Mouse (Mus musculus) spleen, adult 2 months (tissue): ENCODE measurements around the gene Sgca. TPM values are rescaled to one million over a fixed set of nuclear protein-coding genes. Genes with fewer than 3 reads are reported as not detected.
A peak's percentile ranks its signal among the peaks of the same experiment; 100 is the strongest.

Source experiments
- DNase-seq, 2 experiments: peaks; one replicate each; pipeline versions ENCODE4 v3.0.0 to v3.0.0-alpha.2; 2012 to 2021; ENCODE audit warnings: low spot score in 2 of 2, low read depth in 1 of 2
- H3K27ac ChIP-seq: fragments of 200-500 bp; 2 replicates; pipeline ENCODE4 v1.5.1; 2012; ENCODE audit warnings: low read length, inconsistent platforms; ENCODE audit not compliant: insufficient read depth
- H3K27me3 ChIP-seq: fragments of 200-500 bp; 2 replicates; pipeline ENCODE4 v1.6.1; 2012; ENCODE audit warnings: mild to moderate bottlenecking, moderate library complexity, low read length, inconsistent platforms; ENCODE audit not compliant: control insufficient read depth, insufficient read depth
- H3K36me3 ChIP-seq: fragments of 200-500 bp; 2 replicates; pipeline ENCODE4 v1.6.1; 2012; ENCODE audit warnings: mild to moderate bottlenecking, low read length, inconsistent platforms; ENCODE audit not compliant: control insufficient read depth, insufficient read depth
- H3K4me1 ChIP-seq: fragments of 200-500 bp; 2 replicates; pipeline ENCODE4 v1.6.1; 2011; ENCODE audit warnings: inconsistent platforms; ENCODE audit not compliant: control insufficient read depth, insufficient read depth, insufficient read length
- H3K4me3 ChIP-seq: fragments of 200-500 bp; 2 replicates; pipeline ENCODE4 v1.5.1; 2011; ENCODE audit warnings: mild to moderate bottlenecking, inconsistent platforms; ENCODE audit not compliant: insufficient read depth, insufficient read length; ENCODE audit errors: extremely low read depth
- CTCF ChIP-seq: fragments of 200-500 bp; IDR thresholded peaks from 2 replicates; pipeline ENCODE4 v1.5.1; 2011; ENCODE audit warnings: mild to moderate bottlenecking, inconsistent platforms; ENCODE audit not compliant: insufficient read depth, insufficient read length, insufficient replicate concordance; ENCODE audit errors: extremely low read depth
- POLR2A ChIP-seq: fragments of 200-500 bp; IDR thresholded peaks from 2 replicates; pipeline ENCODE4 v1.6.1; 2011; ENCODE audit warnings: low read depth, low read length, inconsistent platforms
- WGBS: fragments of 180-500 bp; shearing (Covaris S2); methylation state at CpG from one replicate; pipeline ENCODE4 v1.1.7; 2018; 5-methylcytosine and 5-hydroxymethylcytosine counted together
- polyA plus RNA-seq: library from polyadenylated mRNA; depleted of rRNA; stranded (reverse); fragments of >200 nt; gene quantifications from 2 replicates; pipeline ENCODE4 v1.2.3, GENCODE M21; 2012

Sgca gene
- polyA plus RNA-seq, 1 experiment, result 1.5 TPM

DNA sequence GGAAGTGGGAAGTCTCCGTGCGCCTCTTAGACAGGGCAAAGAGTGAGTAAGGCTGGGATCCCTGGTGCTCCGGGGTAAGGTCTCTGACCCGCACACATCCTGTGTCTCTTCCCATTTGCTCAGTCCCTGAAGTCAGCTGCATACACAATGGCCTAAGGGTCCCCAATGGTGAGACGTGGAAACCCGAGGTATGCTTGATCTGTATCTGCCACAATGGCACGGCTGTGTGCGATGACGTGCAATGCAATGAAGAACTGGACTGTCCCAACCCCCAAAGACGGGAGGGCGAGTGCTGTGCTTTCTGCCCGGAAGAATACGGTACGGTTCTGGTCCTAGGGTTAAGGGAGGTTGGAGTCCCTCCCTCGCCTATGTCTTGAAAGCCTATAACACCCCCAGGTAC is 38.3 kb downstream of the Sgca start:
- no peak for DNase-seq
- Histone ChIP-seq H3K4me3 (no peak overlapping the region; the same call in 1 of the 2 replicates), H3K27me3 (peaks cover 2% of the 10 kb centered on the region), H3K4me1 (no peaks in the 10 kb centered on the region; the same call in 1 of the 2 replicates), H3K36me3 (no peaks in the 10 kb centered on the region), H3K27ac (no peak overlapping the region)
- TF ChIP-seq POLR2A (no peak), CTCF (no peak)
- 4% methylated on average over 15 of the region's 15 CpGs for WGBS

DNA sequence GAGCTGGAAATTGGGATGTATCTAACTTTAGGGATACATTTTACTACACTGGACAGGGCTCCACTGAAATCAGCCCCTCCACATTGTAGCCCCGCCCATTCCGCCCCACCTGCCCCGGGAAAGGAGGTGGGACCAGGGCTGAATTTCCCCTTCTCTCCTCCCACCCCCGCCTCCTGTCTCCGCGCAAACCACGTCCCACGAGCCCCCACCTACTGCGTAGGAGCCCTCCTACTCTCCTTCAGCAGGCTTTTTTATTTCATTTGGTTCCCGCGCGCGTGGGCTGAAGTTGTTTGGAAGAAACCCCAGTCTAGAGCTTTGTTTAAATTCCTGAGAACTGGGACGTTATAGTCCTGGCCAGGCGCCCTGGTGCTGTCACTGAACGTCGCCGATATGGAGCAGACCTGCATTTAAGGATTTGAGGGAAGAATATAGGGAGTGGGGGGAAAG is 38.8 kb downstream of the Sgca start:
- Histone ChIP-seq H3K4me3 (peak overlapping the region; percentile 28; the same call in 1 of the 2 replicates), H3K27ac (no peak overlapping the region), H3K36me3 (no peaks in the 10 kb centered on the region), H3K27me3 (peaks cover 2% of the 10 kb centered on the region), H3K4me1 (no peaks in the 10 kb centered on the region; the same call in 1 of the 2 replicates)
- TF ChIP-seq CTCF (no peak), POLR2A (no peak)
- DNase-seq, result peak in 1 of 2 experiments; percentile 26
- WGBS, result 2% methylated on average over 18 of the region's 18 CpGs

DNA sequence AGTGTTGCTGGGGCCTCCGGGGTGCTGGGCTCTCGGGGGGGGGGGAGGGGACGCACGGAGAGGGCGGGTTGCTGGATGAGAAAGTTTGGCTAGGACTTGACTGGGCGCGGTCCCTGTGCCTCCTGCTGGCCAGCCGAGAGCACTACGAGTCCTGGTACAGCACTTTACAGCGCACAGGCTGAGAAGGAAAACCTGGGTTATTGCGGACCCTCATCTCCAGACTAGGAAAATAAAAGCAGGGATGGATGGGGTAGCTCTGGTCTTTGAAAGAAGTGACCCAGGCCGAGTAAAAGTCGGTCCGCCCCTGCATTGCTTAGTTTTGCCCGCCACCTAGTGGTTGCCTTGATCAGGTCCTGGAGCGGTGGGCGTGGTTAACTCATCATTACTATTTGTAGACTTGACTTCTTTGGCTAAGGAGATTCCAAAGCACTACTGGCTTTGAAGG is 39.3 kb downstream of the Sgca start:
- TF ChIP-seq CTCF, result peak; percentile 64; the same call in 1 of the 2 replicates
- no peak for TF ChIP-seq POLR2A
- DNase-seq, result peak; percentile 57 to 72
- Histone ChIP-seq H3K27me3 (peaks cover 2% of the 10 kb centered on the region), H3K36me3 (no peaks in the 10 kb centered on the region), H3K4me1 (no peaks in the 10 kb centered on the region; the same call in 1 of the 2 replicates), H3K27ac (no peak overlapping the region), H3K4me3 (peak overlapping the region; percentile 36)
- under 1% methylated on average over 17 of the region's 17 CpGs for whole genome bisulfite sequencing

DNA sequence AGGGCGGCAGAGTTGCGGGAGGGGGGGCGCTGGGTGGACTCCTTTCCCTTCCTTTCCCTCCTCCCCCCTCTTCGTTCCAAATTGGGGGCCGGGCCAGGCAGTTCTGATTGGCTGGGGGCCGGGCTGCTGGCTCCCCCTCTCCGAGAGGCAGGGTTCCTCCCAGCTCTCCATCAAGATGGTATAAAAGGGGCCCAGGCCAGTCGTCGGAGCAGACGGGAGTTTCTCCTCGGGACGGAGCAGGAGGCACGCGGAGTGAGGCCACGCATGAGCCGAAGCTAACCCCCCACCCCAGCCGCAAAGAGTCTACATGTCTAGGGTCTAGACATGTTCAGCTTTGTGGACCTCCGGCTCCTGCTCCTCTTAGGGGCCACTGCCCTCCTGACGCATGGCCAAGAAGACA is 40.1 kb downstream of the Sgca start, which contains the start of gene Col1a1:
TSS of gene Col1a1 (plus strand) at position 180 of the 400 bp plus-strand sequence.
- Histone ChIP-seq H3K4me3 (peak within 1 kb of the TSS; percentile 36), H3K4me1 (no peaks in the 10 kb centered on the region; the same call in 1 of the 2 replicates), H3K27me3 (peaks cover 2% of the 10 kb centered on the region), H3K36me3 (no peaks in the 10 kb centered on the region), H3K27ac (peak within 1 kb of the TSS; percentile 16; the same call in 1 of the 2 replicates)
- TF ChIP-seq CTCF, result no peak
- no peak for TF ChIP-seq POLR2A
- 47% methylated on average over 19 of the region's 19 CpGs for WGBS
- no peak for DNase-seq

DNA sequence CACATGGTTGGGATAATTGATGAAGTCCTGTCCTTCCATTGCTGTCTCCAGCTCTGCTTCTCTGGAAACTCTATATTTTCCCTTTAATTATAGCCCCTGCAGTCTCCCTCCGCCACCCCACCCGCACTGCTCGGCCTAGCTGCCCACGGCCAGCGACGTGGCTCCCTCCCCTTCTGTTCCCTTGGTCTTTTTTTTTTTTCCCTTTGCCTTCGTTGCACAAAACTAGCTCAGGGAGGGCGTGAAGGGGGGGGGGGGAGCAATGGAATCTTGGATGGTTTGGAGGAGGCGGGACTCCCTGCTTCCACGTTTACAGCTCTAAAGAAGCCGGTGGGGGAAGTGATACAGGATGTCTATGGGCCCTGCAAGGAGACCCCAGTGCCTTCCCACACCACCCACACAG is 41.6 kb downstream of the Sgca start:
- peaks cover 2% of the 10 kb centered on the region for H3K27me3 ChIP-seq
- WGBS, result 62% methylated on average over 11 of the region's 11 CpGs

DNA sequence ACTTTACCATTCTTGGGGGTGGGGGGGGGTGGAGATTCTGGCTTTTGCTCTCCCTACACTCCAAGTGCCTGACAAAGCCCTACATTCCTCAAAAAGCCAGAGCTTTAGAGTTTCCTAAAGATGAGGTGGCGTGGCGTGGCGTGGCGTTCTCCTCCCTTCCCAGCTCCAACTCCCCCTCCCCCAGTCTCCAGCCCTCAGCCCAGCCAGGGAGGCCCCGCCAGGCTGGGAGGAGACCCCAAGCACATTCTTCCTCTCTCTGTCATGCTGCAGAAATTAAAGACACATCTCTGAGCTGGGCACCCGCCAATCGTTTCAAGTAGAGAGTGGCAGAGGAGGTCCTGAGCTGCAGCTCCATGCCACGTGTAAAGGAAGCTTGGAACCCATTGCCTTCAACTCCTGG is 42.5 kb downstream of the Sgca start:
- H3K4me1 ChIP-seq, result no peaks in the 10 kb centered on the region; the same call in 1 of the 2 replicates
- H3K27ac ChIP-seq, result no peak overlapping the region
- no peak for DNase-seq
- 51% methylated on average over 8 of the region's 8 CpGs for WGBS
- H3K36me3 ChIP-seq, result no peaks in the 10 kb centered on the region
- no peak for TF ChIP-seq POLR2A
- no peak for TF ChIP-seq CTCF
- H3K4me3 ChIP-seq, result no peak overlapping the region
- H3K27me3 ChIP-seq, result peaks cover 2% of the 10 kb centered on the region

More for the DNA sequence above, 41.6 kb downstream of the Sgca start:
- H3K27ac ChIP-seq, result no peak overlapping the region
- TF ChIP-seq POLR2A (no peak), CTCF (no peak)
- no peak overlapping the region for H3K4me3 ChIP-seq
- no peak for DNase-seq
- no peaks in the 10 kb centered on the region; the same call in 1 of the 2 replicates for H3K4me1 ChIP-seq
- no peaks in the 10 kb centered on the region for H3K36me3 ChIP-seq

DNA sequence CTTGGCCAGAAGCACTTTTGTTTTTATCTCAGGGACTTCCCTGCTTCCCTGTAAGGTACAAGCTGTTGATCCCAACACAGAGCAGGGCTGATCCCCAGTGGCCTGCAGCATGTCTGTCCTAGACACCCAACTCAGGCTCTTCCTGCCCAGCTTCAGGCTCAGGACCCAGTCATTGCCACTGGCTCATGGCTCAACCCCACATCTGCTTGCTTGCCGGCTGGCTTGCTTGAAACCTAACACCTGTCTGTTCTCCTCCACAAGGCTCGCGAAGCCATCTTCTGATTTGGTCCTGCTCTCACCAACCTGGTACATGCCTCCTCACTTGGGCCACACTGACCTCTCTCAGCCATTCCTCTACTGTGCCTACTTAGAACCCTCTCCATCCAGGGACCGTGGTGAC is 46.0 kb downstream of the Sgca start:
- Histone ChIP-seq H3K4me3 (no peak overlapping the region), H3K36me3 (no peaks in the 10 kb centered on the region), H3K27me3 (no peaks in the 10 kb centered on the region), H3K4me1 (no peaks in the 10 kb centered on the region), H3K27ac (no peak overlapping the region)
- TF ChIP-seq POLR2A (no peak), CTCF (no peak)
- DNase-seq, result no peak
- WGBS, result 83% methylated on average over 4 of the region's 4 CpGs
